Mouse (Mus musculus) erythroblast, embryonic 14.5 days (primary cell): ENCODE data around the gene Ntrk3.

Experiments
- GATA1 ChIP-seq: IDR thresholded peaks from 2 replicates; pipeline ENCODE4 v1.6.1; 2012; ENCODE audit warnings: low read length, inconsistent platforms, mixed read lengths
- TAL1 ChIP-seq: IDR thresholded peaks from 3 replicates; pipeline ENCODE4 v1.6.1; 2012; ENCODE audit warnings: low read length, inconsistent platforms, mixed read lengths

DNA sequence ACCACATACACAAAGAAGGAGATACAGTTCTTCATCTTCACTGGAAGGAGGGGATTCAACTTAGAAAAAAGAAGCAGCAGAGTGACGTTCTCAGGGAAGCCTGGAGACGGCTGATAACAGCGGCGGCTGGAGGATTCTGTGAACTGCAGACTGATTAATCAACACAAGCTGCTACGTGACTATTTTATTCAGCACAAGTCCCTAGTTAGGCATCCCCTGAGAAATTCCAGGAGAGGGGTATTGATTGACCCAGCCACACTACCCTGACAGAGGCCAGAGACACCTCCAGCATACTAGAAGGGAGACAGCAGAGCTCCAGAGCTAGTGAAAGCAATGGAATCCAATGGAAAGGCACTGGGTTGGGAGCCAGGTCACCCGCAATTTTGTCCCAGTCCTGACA lies 516.1 kb downstream of the Ntrk3 start:
- no peak for TF ChIP-seq TAL1
- no peak for TF ChIP-seq GATA1
